Mouse (Mus musculus): ENCODE results near the gene Opcml. TPM values are rescaled to one million over a fixed set of nuclear protein-coding genes. Genes with fewer than 3 reads are reported as not detected.

Opcml gene
- total and polyA plus RNA-seq, 3 experiments = 0.94 to 1.3 (median 1.2) TPM

GRCm38 (mm10) chr9:28153748-28154147 lies 363.2 kb downstream of the Opcml start:
- DNase-seq = no peak
- Histone ChIP-seq H3K9ac (ENCODE audit: low read depth, low read length) (no peak overlapping the region), H3K27me3 (ENCODE audit: control insufficient read depth, insufficient read depth, low read length) (no peaks in the 10 kb centered on the region), H3K27ac (no peak overlapping the region), H3K79me2 (replicated peaks; ENCODE audit: control insufficient read depth, insufficient read depth, low read length) (no peaks in the 10 kb centered on the region), H3K4me3 (no peak overlapping the region), H3K36me3 (ENCODE audit: control insufficient read depth, insufficient read depth, low read length) (no peaks in the 10 kb centered on the region), H3K4me1 (ENCODE audit: control insufficient read depth, insufficient read depth, low read length) (no peaks in the 10 kb centered on the region)
- no peak for TF ChIP-seq CTCF (IDR thresholded peaks at IDR 0.05)
- no peak for TF ChIP-seq EP300 (IDR thresholded peaks at IDR 0.05; ENCODE audit: insufficient read depth, low read depth, low read length)
- no peak for TF ChIP-seq POLR2A (IDR thresholded peaks at IDR 0.05; ENCODE audit: insufficient read depth, low read depth, low read length)
- 32% methylated on average over 6 of the region's 6 CpGs for WGBS
- intact Hi-C loops (cut with DNase I) = no loop called here

GRCm38 (mm10) chr9:28157092-28157491 lies 366.5 kb downstream of the Opcml start:
- H3K4me3 ChIP-seq = no peak overlapping the region
- TF ChIP-seq EP300 (IDR thresholded peaks at IDR 0.05; ENCODE audit: insufficient read depth, low read depth, low read length) (no peak), POLR2A (IDR thresholded peaks at IDR 0.05; ENCODE audit: insufficient read depth, low read depth, low read length) (no peak), CTCF (IDR thresholded peaks at IDR 0.05) (no peak)
- intact Hi-C loops (cut with DNase I) = no loop called here
- H3K36me3 ChIP-seq (ENCODE audit: control insufficient read depth, insufficient read depth, low read length) = no peaks in the 10 kb centered on the region
- no peak overlapping the region for H3K9ac ChIP-seq (ENCODE audit: low read depth, low read length)
- no peaks in the 10 kb centered on the region for H3K27me3 ChIP-seq (ENCODE audit: control insufficient read depth, insufficient read depth, low read length)
- H3K27ac ChIP-seq = no peak overlapping the region
- 83% methylated on average over 7 of the region's 7 CpGs for WGBS
- DNase-seq = no peak
- no peaks in the 10 kb centered on the region for H3K79me2 ChIP-seq (replicated peaks; ENCODE audit: control insufficient read depth, insufficient read depth, low read length)
- no peaks in the 10 kb centered on the region for H3K4me1 ChIP-seq (ENCODE audit: control insufficient read depth, insufficient read depth, low read length)

GRCm38 (mm10) chr9:28160953-28161352 lies 370.4 kb downstream of the Opcml start:
- Histone ChIP-seq H3K79me2 (replicated peaks; ENCODE audit: control insufficient read depth, insufficient read depth, low read length) (no peaks in the 10 kb centered on the region), H3K27ac (no peak overlapping the region), H3K36me3 (ENCODE audit: control insufficient read depth, insufficient read depth, low read length) (no peaks in the 10 kb centered on the region), H3K4me1 (ENCODE audit: control insufficient read depth, insufficient read depth, low read length) (no peaks in the 10 kb centered on the region), H3K4me3 (no peak overlapping the region), H3K27me3 (ENCODE audit: control insufficient read depth, insufficient read depth, low read length) (no peaks in the 10 kb centered on the region), H3K9ac (ENCODE audit: low read depth, low read length) (no peak overlapping the region)
- intact Hi-C loops (cut with DNase I) = no loop called here
- TF ChIP-seq POLR2A (IDR thresholded peaks at IDR 0.05; ENCODE audit: insufficient read depth, low read depth, low read length) (no peak), EP300 (IDR thresholded peaks at IDR 0.05; ENCODE audit: insufficient read depth, low read depth, low read length) (no peak), CTCF (IDR thresholded peaks at IDR 0.05) (no peak)
- no peak for DNase-seq
- 75% methylated on average over 1 of the region's 1 CpGs for WGBS

- 56% methylated on average over 4 of the region's 4 CpGs for WGBS
- no peak overlapping the region for H3K9ac ChIP-seq (ENCODE audit: low read depth, low read length)
- no peak for TF ChIP-seq CTCF (IDR thresholded peaks at IDR 0.05)
- TF ChIP-seq POLR2A (IDR thresholded peaks at IDR 0.05; ENCODE audit: insufficient read depth, low read depth, low read length) = no peak
- no peak for TF ChIP-seq EP300 (IDR thresholded peaks at IDR 0.05; ENCODE audit: insufficient read depth, low read depth, low read length)
- H3K27me3 ChIP-seq (ENCODE audit: control insufficient read depth, insufficient read depth, low read length) = no peaks in the 10 kb centered on the region
- no peaks in the 10 kb centered on the region for H3K79me2 ChIP-seq (replicated peaks; ENCODE audit: control insufficient read depth, insufficient read depth, low read length)
- H3K4me3 ChIP-seq = no peak overlapping the region
- no peak overlapping the region for H3K27ac ChIP-seq
- no peaks in the 10 kb centered on the region for H3K36me3 ChIP-seq (ENCODE audit: control insufficient read depth, insufficient read depth, low read length)
- H3K4me1 ChIP-seq (ENCODE audit: control insufficient read depth, insufficient read depth, low read length) = no peaks in the 10 kb centered on the region
- no peak for DNase-seq
- intact Hi-C loops (cut with DNase I) = no loop called here
These were observed 373.4 kb downstream of the Opcml start for GRCm38 (mm10) chr9:28163946-28164345.

GRCm38 (mm10) chr9:28171890-28172289 lies 381.3 kb downstream of the Opcml start:
- TF ChIP-seq CTCF (IDR thresholded peaks at IDR 0.05) (peak; percentile 64), POLR2A (IDR thresholded peaks at IDR 0.05; ENCODE audit: insufficient read depth, low read depth, low read length) (no peak), EP300 (IDR thresholded peaks at IDR 0.05; ENCODE audit: insufficient read depth, low read depth, low read length) (no peak)
- WGBS = 7% methylated on average over 6 of the region's 6 CpGs
- intact Hi-C loops (cut with DNase I) = no loop called here
- Histone ChIP-seq H3K9ac (ENCODE audit: low read depth, low read length) (no peak overlapping the region), H3K4me1 (ENCODE audit: control insufficient read depth, insufficient read depth, low read length) (no peaks in the 10 kb centered on the region), H3K79me2 (replicated peaks; ENCODE audit: control insufficient read depth, insufficient read depth, low read length) (no peaks in the 10 kb centered on the region), H3K4me3 (no peak overlapping the region), H3K27me3 (ENCODE audit: control insufficient read depth, insufficient read depth, low read length) (no peaks in the 10 kb centered on the region), H3K27ac (no peak overlapping the region), H3K36me3 (ENCODE audit: control insufficient read depth, insufficient read depth, low read length) (no peaks in the 10 kb centered on the region)
- DNase-seq = peak in 1 of 2 experiments; percentile 21

GRCm38 (mm10) chr9:28177052-28177451 lies 386.5 kb downstream of the Opcml start:
- 79% methylated on average over 2 of the region's 2 CpGs for WGBS
- TF ChIP-seq EP300 (IDR thresholded peaks at IDR 0.05; ENCODE audit: insufficient read depth, low read depth, low read length) = no peak
- TF ChIP-seq POLR2A (IDR thresholded peaks at IDR 0.05; ENCODE audit: insufficient read depth, low read depth, low read length) = no peak
- TF ChIP-seq CTCF (IDR thresholded peaks at IDR 0.05) = no peak
- Histone ChIP-seq H3K9ac (ENCODE audit: low read depth, low read length) (no peak overlapping the region), H3K4me1 (ENCODE audit: control insufficient read depth, insufficient read depth, low read length) (no peaks in the 10 kb centered on the region), H3K79me2 (replicated peaks; ENCODE audit: control insufficient read depth, insufficient read depth, low read length) (no peaks in the 10 kb centered on the region), H3K4me3 (no peak overlapping the region), H3K27ac (no peak overlapping the region), H3K27me3 (ENCODE audit: control insufficient read depth, insufficient read depth, low read length) (no peaks in the 10 kb centered on the region), H3K36me3 (ENCODE audit: control insufficient read depth, insufficient read depth, low read length) (no peaks in the 10 kb centered on the region)
- no peak for DNase-seq
- intact Hi-C loops (cut with DNase I) = no loop called here
